Mouse (Mus musculus): Measurements from ENCODE around the gene Olfr675.
"Not testable (repeated sequence)": the region's sequence is repeated elsewhere in the genome, so short reads cannot be mapped to it uniquely, and the experiment has no call there.

DNA sequence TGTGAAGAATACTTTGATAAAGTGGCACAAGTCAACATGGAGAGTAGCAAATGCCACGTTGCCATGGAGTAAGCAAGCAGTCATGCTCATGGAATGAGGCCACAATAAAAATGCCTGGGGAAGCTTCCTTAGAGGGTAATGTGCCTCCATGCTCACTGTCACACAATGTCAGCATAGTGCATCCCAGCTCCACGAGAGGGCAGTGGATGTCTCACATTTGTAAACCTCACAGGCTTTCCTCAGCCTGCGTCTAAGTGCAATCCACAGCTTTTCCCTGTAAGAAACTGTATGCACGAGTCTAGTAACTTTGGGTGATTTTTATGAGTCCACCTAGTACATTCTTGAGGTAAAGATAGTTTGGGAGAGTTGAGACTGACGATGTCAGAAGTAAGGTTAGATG, 5.6 kb upstream of the Olfr675 start:
- TF ChIP-seq CTCF (IDR thresholded peaks at IDR 0.05; ENCODE audit: low read depth, low read length); POLR2AphosphoS5 (IDR thresholded peaks at IDR 0.05; ENCODE audit: insufficient replicate concordance, low read depth, low read length); GATA1 (IDR thresholded peaks at IDR 0.05; ENCODE audit: borderline replicate concordance, low read length): not testable (repeated sequence)

Measured in G1E (cell line).